Mouse (Mus musculus): ENCODE data around the gene 9230112D13Rik. TPM values are rescaled to one million over a fixed set of nuclear protein-coding genes. Genes with fewer than 3 reads are reported as not detected.

The 9230112D13Rik gene
- total and polyA plus RNA-seq, 3 experiments: not detected

- no peaks in the 10 kb centered on the region for H3K4me1 ChIP-seq (ENCODE audit: control insufficient read depth in 1 of 2, insufficient read depth in 2 of 2, low read length in 2 of 2)
- no peaks in the 10 kb centered on the region for H3K79me2 ChIP-seq (ENCODE audit: control insufficient read depth, insufficient read depth, low read length, poor library complexity)
- no peak for TF ChIP-seq MYC (IDR thresholded peaks at IDR 0.05; ENCODE audit: low read depth, low read length)
- TF ChIP-seq TCF12 (IDR thresholded peaks at IDR 0.05; ENCODE audit: low read depth, low read length): no peak
- TF ChIP-seq POLR2AphosphoS5 (IDR thresholded peaks at IDR 0.05; ENCODE audit: borderline replicate concordance, low read depth, low read length): no peak
- TF ChIP-seq SIN3A (IDR thresholded peaks at IDR 0.05; ENCODE audit: low read length): no peak
- TF ChIP-seq ZNF384 (IDR thresholded peaks at IDR 0.05; ENCODE audit: low read depth, low read length): no peak
- no peak for TF ChIP-seq CHD1 (IDR thresholded peaks at IDR 0.05; ENCODE audit: low read depth, low read length)
- no peak for TF ChIP-seq E2F4 (IDR thresholded peaks at IDR 0.05; ENCODE audit: borderline replicate concordance, low read depth, low read length)
- no peak for TF ChIP-seq NELFE (IDR thresholded peaks at IDR 0.05; ENCODE audit: low read depth, low read length)
- no peak for DNase-seq (ENCODE audit: low read depth, low spot score)
- H3K27ac ChIP-seq (ENCODE audit: control insufficient read depth, low read depth, low read length): no peak overlapping the region
- no peak overlapping the region for H3K9ac ChIP-seq (ENCODE audit: control insufficient read depth, low read depth, low read length, poor library complexity, severe bottlenecking)
- no peak overlapping the region for H3K4me3 ChIP-seq (ENCODE audit: control insufficient read depth in 1 of 2, insufficient read depth in 1 of 2, low read depth in 2 of 2, low read length in 2 of 2)
- H3K36me3 ChIP-seq (ENCODE audit: control insufficient read depth in 1 of 2, insufficient read depth in 2 of 2, low read length in 2 of 2): no peaks in the 10 kb centered on the region
- H3K9me3 ChIP-seq (replicated peaks; ENCODE audit: insufficient read depth, low read length): no peaks in the 10 kb centered on the region
- H3K27me3 ChIP-seq (ENCODE audit: control insufficient read depth in 1 of 2, insufficient read depth in 2 of 2, low read length in 2 of 2): peaks cover 0 to 3% of the 10 kb centered on the region in 2 experiments; a peak in 2 of 4 replicates
Measured at GRCm38 (mm10) chr14:34544545-34544944, 21.9 kb upstream of the 9230112D13Rik start.

GRCm38 (mm10) chr14:34544001-34544400 is 21.4 kb upstream of the 9230112D13Rik start:
- Histone ChIP-seq H3K27me3 (ENCODE audit: control insufficient read depth in 1 of 2, insufficient read depth in 2 of 2, low read length in 2 of 2) (peaks cover 0 to 3% of the 10 kb centered on the region in 2 experiments; a peak in 2 of 4 replicates), H3K9me3 (replicated peaks; ENCODE audit: insufficient read depth, low read length) (no peaks in the 10 kb centered on the region), H3K79me2 (ENCODE audit: control insufficient read depth, insufficient read depth, low read length, poor library complexity) (no peaks in the 10 kb centered on the region), H3K4me1 (ENCODE audit: control insufficient read depth in 1 of 2, insufficient read depth in 2 of 2, low read length in 2 of 2) (no peaks in the 10 kb centered on the region), H3K27ac (ENCODE audit: control insufficient read depth, low read depth, low read length) (no peak overlapping the region), H3K36me3 (ENCODE audit: control insufficient read depth in 1 of 2, insufficient read depth in 2 of 2, low read length in 2 of 2) (no peaks in the 10 kb centered on the region), H3K9ac (ENCODE audit: control insufficient read depth, low read depth, low read length, poor library complexity, severe bottlenecking) (no peak overlapping the region), H3K4me3 (ENCODE audit: control insufficient read depth in 1 of 2, insufficient read depth in 1 of 2, low read depth in 2 of 2, low read length in 2 of 2) (no peak overlapping the region)
- DNase-seq (ENCODE audit: low read depth, low spot score): no peak
- TF ChIP-seq POLR2AphosphoS5 (IDR thresholded peaks at IDR 0.05; ENCODE audit: borderline replicate concordance, low read depth, low read length): no peak
- no peak for TF ChIP-seq POLR2A (IDR thresholded peaks at IDR 0.05; ENCODE audit: control insufficient read depth in 1 of 2, insufficient read depth in 1 of 2, low read depth in 1 of 2, low read length in 2 of 2, poor library complexity in 1 of 2)
- TF ChIP-seq SIN3A (IDR thresholded peaks at IDR 0.05; ENCODE audit: low read length): no peak
- no peak for TF ChIP-seq HCFC1 (IDR thresholded peaks at IDR 0.05; ENCODE audit: low read depth, low read length)
- no peak for TF ChIP-seq MEF2A (IDR thresholded peaks at IDR 0.05; ENCODE audit: extremely low read depth, insufficient replicate concordance, low read depth, low read length, poor library complexity, severe bottlenecking)
- no peak for TF ChIP-seq MAZ (IDR thresholded peaks at IDR 0.05; ENCODE audit: low read depth, low read length)
- no peak for TF ChIP-seq MYB (IDR thresholded peaks at IDR 0.05; ENCODE audit: low read depth, low read length)
- TF ChIP-seq MXI1 (IDR thresholded peaks at IDR 0.05; ENCODE audit: low read depth, low read length): no peak
- TF ChIP-seq GABPA (IDR thresholded peaks at IDR 0.05; ENCODE audit: low read depth, low read length): no peak
- no peak for TF ChIP-seq RAD21 (IDR thresholded peaks at IDR 0.05; ENCODE audit: low read depth, low read length)
- TF ChIP-seq E2F4 (IDR thresholded peaks at IDR 0.05; ENCODE audit: borderline replicate concordance, low read depth, low read length): no peak
- no peak for TF ChIP-seq TCF12 (IDR thresholded peaks at IDR 0.05; ENCODE audit: low read depth, low read length)
- no peak for TF ChIP-seq CTCF (IDR thresholded peaks at IDR 0.05 in 2 of 3, conservative IDR thresholded peaks at IDR 0.05 in 1 of 3; ENCODE audit: control insufficient read depth in 1 of 3, insufficient read depth in 1 of 3, low read depth in 2 of 3, low read length in 3 of 3, poor library complexity in 1 of 3, severe bottlenecking in 1 of 3)
- TF ChIP-seq RCOR1 (IDR thresholded peaks at IDR 0.05; ENCODE audit: low read depth, low read length): no peak
- no peak for TF ChIP-seq JUND (IDR thresholded peaks at IDR 0.05; ENCODE audit: low read depth, low read length)
- TF ChIP-seq TBP (IDR thresholded peaks at IDR 0.05; ENCODE audit: low read depth, low read length): no peak
- TF ChIP-seq ZKSCAN1 (IDR thresholded peaks at IDR 0.05; ENCODE audit: low read depth, low read length): no peak
